Mouse (Mus musculus): Measurements from ENCODE around the gene Kcnq4. TPM values are rescaled to one million over a fixed set of nuclear protein-coding genes. Genes with fewer than 3 reads are reported as not detected.

Gene Kcnq4
- not detected for total RNA-seq (2023)

GRCm38 (mm10) chr4:120747941-120748866 lies at the start of gene Kcnq4:
TSS of gene Kcnq4 (minus strand) at chr4:120748612.

GRCm38 (mm10) chr4:120666358-120667024 lies 81.9 kb downstream of the Kcnq4 start, which contains the start of gene Cited4:
TSS of gene Cited4 (plus strand) at chr4:120666572.

Other genes starting within 250 kb of the Kcnq4 start
- gene Slfnl1, start 216.4 kb downstream of the Kcnq4 start, total RNA-seq (2023): 1.6 TPM
- 30.0 TPM for gene Ctps, start 178.3 kb downstream of the Kcnq4 start, total RNA-seq (2023)
- not detected for gene Gm8439, start 159.9 kb downstream of the Kcnq4 start, total RNA-seq (2023)
- gene Cited4, start 82.0 kb downstream of the Kcnq4 start, total RNA-seq (2023): 0.70 TPM
- 74.8 TPM for gene Nfyc, start 83.0 kb upstream of the Kcnq4 start, total RNA-seq (2023)
- gene Rims3, start 106.2 kb upstream of the Kcnq4 start, total RNA-seq (2023): 3.0 TPM
- gene Exo5, start 176.4 kb upstream of the Kcnq4 start, total RNA-seq (2023): 8.3 TPM
- 11.4 TPM for gene Zfp69, start 203.1 kb upstream of the Kcnq4 start, total RNA-seq (2023)

All from CD8-positive naive resting alpha-beta T cell, adult 57 days (primary cell).